Mouse (Mus musculus) stomach, embryonic 15.5 days (tissue): ENCODE measurements around the gene Trim50. TPM values are rescaled to one million over a fixed set of nuclear protein-coding genes. Genes with fewer than 3 reads are reported as not detected.

Source experiments
- ATAC-seq: fragments of 200-750 bp; cut with Nextera tagmentation; 2 replicates; pipeline ENCODE4 v1.8.0; 2017; ENCODE audit warnings: low read depth, moderate number of reproducible peaks, moderate TSS enrichment; ENCODE audit not compliant: insufficient read depth, low FRiP score
- H3K27ac ChIP-seq: fragments of 300-500 bp; sonication (generic); 2 replicates; pipeline ENCODE4 v1.5.1; 2015; ENCODE audit warnings: mild to moderate bottlenecking, inconsistent platforms
- H3K27me3 ChIP-seq: fragments of 300-500 bp; sonication (generic); replicated peaks from 2 replicates; pipeline ENCODE4 v1.6.1; 2015; ENCODE audit warnings: inconsistent platforms
- H3K36me3 ChIP-seq: fragments of 300-500 bp; sonication (generic); 2 replicates; pipeline ENCODE4 v1.6.1; 2015; ENCODE audit warnings: inconsistent platforms
- H3K4me1 ChIP-seq: fragments of 300-500 bp; sonication (generic); 2 replicates; pipeline ENCODE4 v1.6.1; 2015; ENCODE audit warnings: inconsistent platforms
- H3K4me2 ChIP-seq: fragments of 300-500 bp; sonication (generic); 2 replicates; pipeline ENCODE4 v1.6.1; 2015; ENCODE audit warnings: mild to moderate bottlenecking, inconsistent platforms
- H3K4me3 ChIP-seq: fragments of 300-500 bp; sonication (generic); replicated peaks from 2 replicates; pipeline ENCODE4 v1.5.1; 2015; ENCODE audit warnings: inconsistent platforms
- H3K9ac ChIP-seq: fragments of 300-500 bp; sonication (generic); 2 replicates; pipeline ENCODE4 v1.6.1; 2015; ENCODE audit warnings: inconsistent platforms
- H3K9me3 ChIP-seq: fragments of 300-500 bp; sonication (generic); 2 replicates; pipeline ENCODE4 v1.6.1; 2016; ENCODE audit warnings: inconsistent platforms
- WGBS: fragments of 180-500 bp; shearing (Covaris S2); methylation state at CpG from one replicate; pipeline ENCODE4 v1.1.7; 2015; 5-methylcytosine and 5-hydroxymethylcytosine counted together
- polyA plus RNA-seq: library from polyadenylated mRNA; unstranded; fragments of >200 nt; fragmentation: Nextera tagmentation; extraction: Ambion mirVana; gene quantifications from 2 replicates; pipeline ENCODE4 v1.2.1, GENCODE M21; 2015

Gene Trim50
- polyA plus RNA-seq, result 0.37 and 0.83 TPM in 2 replicates

GRCm38 (mm10) chr5:135352995-135353394 lies at the start of gene Trim50:
TSS of gene Trim50 (plus strand) at chr5:135353295.
- no peaks in the 10 kb centered on the region for H3K4me1 ChIP-seq
- no peaks in the 10 kb centered on the region for H3K36me3 ChIP-seq
- H3K27ac ChIP-seq, result no peak within 1 kb of the TSS
- no peaks in the 10 kb centered on the region for H3K9me3 ChIP-seq
- WGBS, result 56% methylated on average over 9 of the region's 9 CpGs
- no peak within 1 kb of the TSS for H3K4me3 ChIP-seq
- no peaks in the 10 kb centered on the region for H3K27me3 ChIP-seq
- H3K4me2 ChIP-seq, result no peak within 1 kb of the TSS
- H3K9ac ChIP-seq, result no peak within 1 kb of the TSS
- ATAC-seq, result no peak

DNA sequence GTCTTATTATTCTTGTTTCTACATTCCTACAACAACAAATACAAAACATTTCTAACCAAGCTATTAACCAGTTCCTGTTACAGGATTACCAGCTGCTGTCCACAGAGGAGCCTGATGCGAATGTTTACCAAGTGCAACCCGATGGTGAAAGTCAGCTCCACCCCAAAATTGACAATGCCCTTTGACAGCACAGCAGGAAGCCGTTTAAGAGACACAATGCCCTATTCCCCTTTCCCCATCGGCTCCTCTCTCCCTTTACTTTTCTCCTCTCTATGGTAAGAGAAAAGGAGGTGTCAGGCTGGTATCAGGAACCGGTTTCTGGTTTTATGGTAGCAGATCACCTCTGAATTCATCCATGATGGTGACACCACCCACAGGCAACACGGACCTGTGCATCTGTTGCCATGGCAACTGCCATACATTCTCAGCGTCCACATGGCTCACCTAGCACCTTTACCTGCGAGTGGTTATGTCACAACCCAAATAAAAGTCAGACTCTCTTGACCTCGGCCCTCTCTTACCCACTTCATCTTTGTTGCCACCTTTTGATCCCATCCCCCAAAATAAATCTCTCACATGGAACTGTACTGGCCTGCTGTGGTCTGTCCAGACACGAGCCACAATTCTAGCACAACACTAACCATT lies 46.7 kb upstream of the Trim50 start:
- Histone ChIP-seq H3K4me2 (no peak overlapping the region), H3K27me3 (no peaks in the 10 kb centered on the region), H3K4me1 (no peaks in the 10 kb centered on the region), H3K9ac (no peak overlapping the region), H3K4me3 (no peak overlapping the region), H3K27ac (no peak overlapping the region), H3K36me3 (no peaks in the 10 kb centered on the region), H3K9me3 (no peaks in the 10 kb centered on the region)
- WGBS, result 29% methylated on average over 10 of the region's 10 CpGs
- no peak for ATAC-seq

GRCm38 (mm10) chr5:135316177-135316576 lies 36.9 kb upstream of the Trim50 start:
- Histone ChIP-seq H3K4me1 (no peaks in the 10 kb centered on the region), H3K9me3 (no peaks in the 10 kb centered on the region), H3K4me3 (no peak overlapping the region), H3K4me2 (no peak overlapping the region), H3K27ac (no peak overlapping the region), H3K9ac (no peak overlapping the region), H3K36me3 (no peaks in the 10 kb centered on the region), H3K27me3 (no peaks in the 10 kb centered on the region; the same call in 1 of the 2 replicates)
- WGBS, result 82% methylated on average over 3 of the region's 3 CpGs
- ATAC-seq, result no peak

DNA sequence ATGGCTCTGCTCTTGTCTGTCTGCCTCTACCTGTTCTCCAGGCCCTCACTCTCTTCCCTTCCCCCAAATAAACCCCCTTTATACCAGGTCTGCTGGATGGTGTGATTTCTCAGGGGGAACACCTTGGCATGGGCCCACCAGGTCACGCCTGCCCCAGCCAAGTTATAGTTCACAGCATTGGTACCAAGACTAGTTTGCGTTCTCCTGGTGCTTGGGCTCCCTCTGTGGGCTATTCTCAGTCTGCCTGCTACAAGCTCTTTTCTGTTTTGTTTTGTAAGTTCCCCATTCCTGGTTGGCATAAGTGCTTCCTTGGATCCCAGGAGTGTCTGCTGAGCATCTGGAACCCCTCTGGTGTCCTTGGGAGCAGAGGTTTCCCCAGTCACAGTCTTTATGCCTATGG lies 33.2 kb upstream of the Trim50 start:
- no peaks in the 10 kb centered on the region for H3K4me1 ChIP-seq
- H3K9ac ChIP-seq, result no peak overlapping the region
- 60% methylated on average over 2 of the region's 2 CpGs for WGBS
- H3K27ac ChIP-seq, result no peak overlapping the region
- H3K9me3 ChIP-seq, result no peaks in the 10 kb centered on the region
- H3K4me3 ChIP-seq, result no peak overlapping the region
- no peaks in the 10 kb centered on the region for H3K27me3 ChIP-seq
- H3K36me3 ChIP-seq, result no peaks in the 10 kb centered on the region
- H3K4me2 ChIP-seq, result no peak overlapping the region
- no peak for ATAC-seq

- WGBS, result 85% methylated on average over 1 of the region's 1 CpGs
- no peak for ATAC-seq
- H3K27ac ChIP-seq, result no peak overlapping the region
- no peaks in the 10 kb centered on the region for H3K36me3 ChIP-seq
- H3K27me3 ChIP-seq, result no peaks in the 10 kb centered on the region
- H3K4me2 ChIP-seq, result no peak overlapping the region
- H3K4me1 ChIP-seq, result no peaks in the 10 kb centered on the region
- no peak overlapping the region for H3K4me3 ChIP-seq
- H3K9me3 ChIP-seq, result no peaks in the 10 kb centered on the region
- H3K9ac ChIP-seq, result no peak overlapping the region
Measured at GRCm38 (mm10) chr5:135322197-135322596, 30.9 kb upstream of the Trim50 start.

DNA sequence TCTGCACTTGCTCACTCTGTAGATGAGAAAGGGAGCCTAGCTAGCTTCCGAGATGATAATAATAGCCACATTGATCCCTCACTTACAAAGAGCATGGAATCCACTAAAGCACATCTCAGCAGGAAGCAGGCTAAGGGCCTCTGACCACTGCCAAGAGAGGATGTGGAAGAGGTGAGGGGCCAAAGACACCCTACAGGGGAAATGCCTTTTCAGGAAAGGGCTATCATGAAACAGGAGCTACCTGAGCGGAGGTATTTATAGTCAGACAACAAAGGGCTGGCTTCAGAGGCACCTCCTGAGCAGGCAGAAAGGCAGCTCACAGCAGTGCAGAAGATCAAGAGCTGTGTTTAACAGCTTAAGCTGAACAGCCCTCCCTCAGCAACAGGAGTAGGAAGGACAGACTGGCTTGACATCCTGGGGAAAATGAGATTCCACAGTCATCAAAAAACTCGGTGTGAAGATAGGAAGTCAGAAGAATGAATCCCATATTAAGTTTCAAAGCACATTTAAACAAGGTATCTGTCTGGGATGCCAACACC lies 26.9 kb upstream of the Trim50 start:
- Histone ChIP-seq H3K27me3 (no peaks in the 10 kb centered on the region), H3K4me3 (no peak overlapping the region), H3K4me2 (no peak overlapping the region), H3K4me1 (no peaks in the 10 kb centered on the region), H3K9me3 (no peaks in the 10 kb centered on the region), H3K9ac (no peak overlapping the region), H3K36me3 (no peaks in the 10 kb centered on the region), H3K27ac (no peak overlapping the region)
- 28% methylated on average over 3 of the region's 3 CpGs for WGBS
- no peak for ATAC-seq

- H3K9ac ChIP-seq, result no peak overlapping the region
- H3K4me1 ChIP-seq, result no peaks in the 10 kb centered on the region
- H3K9me3 ChIP-seq, result no peaks in the 10 kb centered on the region
- 81% methylated on average over 4 of the region's 4 CpGs for WGBS
- no peaks in the 10 kb centered on the region for H3K27me3 ChIP-seq
- ATAC-seq, result no peak
- H3K36me3 ChIP-seq, result no peaks in the 10 kb centered on the region
- H3K4me3 ChIP-seq, result no peak overlapping the region
- H3K27ac ChIP-seq, result no peak overlapping the region
- no peak overlapping the region for H3K4me2 ChIP-seq
Measured at GRCm38 (mm10) chr5:135329471-135329870, 23.6 kb upstream of the Trim50 start.

- 84% methylated on average over 5 of the region's 5 CpGs for WGBS
- no peak overlapping the region for H3K4me3 ChIP-seq
- no peaks in the 10 kb centered on the region for H3K4me1 ChIP-seq
- no peak overlapping the region for H3K4me2 ChIP-seq
- H3K9me3 ChIP-seq, result no peaks in the 10 kb centered on the region
- no peaks in the 10 kb centered on the region for H3K36me3 ChIP-seq
- H3K27me3 ChIP-seq, result no peaks in the 10 kb centered on the region
- ATAC-seq, result no peak
- H3K9ac ChIP-seq, result no peak overlapping the region
- H3K27ac ChIP-seq, result no peak overlapping the region
Measured at GRCm38 (mm10) chr5:135330201-135330600, 22.9 kb upstream of the Trim50 start.

DNA sequence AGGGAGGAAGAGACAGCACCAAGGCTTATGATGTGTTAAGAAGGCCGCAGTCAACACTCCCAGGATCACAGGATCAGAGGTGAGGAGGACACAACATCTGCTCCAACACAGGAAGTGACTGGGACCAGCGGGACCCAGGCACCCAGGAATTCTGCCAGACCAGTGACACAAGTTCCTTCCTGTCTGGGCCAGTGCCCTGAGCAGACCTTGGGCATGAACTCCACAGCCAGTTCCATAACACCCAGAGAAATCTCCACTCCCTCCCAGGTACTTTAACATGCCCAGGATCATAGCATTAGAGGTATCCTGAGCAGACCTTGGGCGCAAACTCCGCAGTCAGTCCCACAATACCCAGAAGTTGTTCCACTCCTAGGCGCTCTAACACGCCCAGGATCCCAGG lies 21.9 kb upstream of the Trim50 start:
- Histone ChIP-seq H3K4me3 (no peak overlapping the region), H3K27me3 (no peaks in the 10 kb centered on the region), H3K36me3 (no peaks in the 10 kb centered on the region), H3K9me3 (no peaks in the 10 kb centered on the region), H3K4me1 (no peaks in the 10 kb centered on the region), H3K27ac (no peak overlapping the region), H3K9ac (no peak overlapping the region), H3K4me2 (no peak overlapping the region)
- ATAC-seq, result no peak
- WGBS, result 77% methylated on average over 6 of the region's 6 CpGs

DNA sequence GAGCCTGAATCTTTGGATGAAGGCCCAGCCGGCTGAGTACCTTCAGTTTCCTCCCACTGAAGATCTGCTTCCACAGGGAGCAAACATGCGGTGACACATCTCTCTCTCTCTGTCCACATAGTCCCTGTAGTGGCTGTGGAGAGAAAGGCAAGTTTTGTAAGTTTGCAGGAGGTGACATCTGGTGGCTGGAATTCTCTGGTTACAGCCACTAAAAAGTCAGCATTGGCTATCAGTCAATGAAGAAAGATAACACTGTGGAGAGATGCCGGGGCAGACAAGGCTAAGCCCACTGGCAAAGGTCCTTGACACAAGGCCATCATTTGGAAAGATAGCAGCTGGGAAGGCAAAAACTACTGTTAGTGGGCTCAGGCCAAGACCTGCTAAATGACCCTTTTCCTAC lies 15.5 kb upstream of the Trim50 start:
- Histone ChIP-seq H3K27ac (no peak overlapping the region), H3K9me3 (no peaks in the 10 kb centered on the region), H3K9ac (no peak overlapping the region), H3K4me3 (no peak overlapping the region), H3K27me3 (no peaks in the 10 kb centered on the region), H3K4me2 (no peak overlapping the region), H3K36me3 (no peaks in the 10 kb centered on the region), H3K4me1 (no peaks in the 10 kb centered on the region)
- ATAC-seq, result no peak
- WGBS, result 30% methylated on average over 3 of the region's 3 CpGs

DNA sequence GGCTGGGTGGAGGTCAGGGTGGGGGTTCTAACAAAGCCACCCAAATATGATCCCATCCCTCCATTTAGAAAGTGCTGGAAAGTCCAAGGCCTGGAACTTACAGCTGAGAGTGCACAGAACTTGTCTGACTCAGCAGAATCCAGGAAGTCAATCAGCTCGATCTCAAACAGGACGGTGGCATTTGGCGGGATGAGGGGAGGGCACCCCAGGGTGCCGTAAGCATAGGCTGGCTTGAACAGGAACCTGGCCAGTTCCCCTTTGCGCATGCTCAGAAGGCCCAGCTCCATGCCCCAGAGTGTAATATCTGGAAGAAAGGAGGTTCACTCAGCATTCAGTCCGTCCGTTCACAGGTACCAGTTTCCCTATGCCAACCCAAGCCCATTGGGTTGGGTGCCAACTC lies 7.1 kb upstream of the Trim50 start:
- H3K27me3 ChIP-seq, result no peaks in the 10 kb centered on the region
- no peak overlapping the region for H3K4me3 ChIP-seq
- no peak overlapping the region for H3K4me2 ChIP-seq
- WGBS, result 66% methylated on average over 7 of the region's 7 CpGs
- no peaks in the 10 kb centered on the region for H3K4me1 ChIP-seq
- H3K27ac ChIP-seq, result no peak overlapping the region
- no peak for ATAC-seq
- H3K36me3 ChIP-seq, result no peaks in the 10 kb centered on the region
- no peaks in the 10 kb centered on the region for H3K9me3 ChIP-seq
- H3K9ac ChIP-seq, result no peak overlapping the region

- Histone ChIP-seq H3K9ac (no peak overlapping the region), H3K27ac (no peak overlapping the region), H3K36me3 (no peaks in the 10 kb centered on the region), H3K4me2 (no peak overlapping the region), H3K9me3 (no peaks in the 10 kb centered on the region), H3K4me3 (no peak overlapping the region), H3K4me1 (no peaks in the 10 kb centered on the region), H3K27me3 (no peaks in the 10 kb centered on the region)
- WGBS, result 17% methylated on average over 1 of the region's 1 CpGs
- no peak for ATAC-seq
Measured at GRCm38 (mm10) chr5:135346430-135346829, 6.7 kb upstream of the Trim50 start.
